Mouse (Mus musculus): ENCODE measurements around the gene Sae1. TPM values are rescaled to one million over a fixed set of nuclear protein-coding genes. Genes with fewer than 3 reads are reported as not detected.

Gene Sae1
- polyA plus RNA-seq, 1 experiment from 2014 or later, result 290 TPM

DNA sequence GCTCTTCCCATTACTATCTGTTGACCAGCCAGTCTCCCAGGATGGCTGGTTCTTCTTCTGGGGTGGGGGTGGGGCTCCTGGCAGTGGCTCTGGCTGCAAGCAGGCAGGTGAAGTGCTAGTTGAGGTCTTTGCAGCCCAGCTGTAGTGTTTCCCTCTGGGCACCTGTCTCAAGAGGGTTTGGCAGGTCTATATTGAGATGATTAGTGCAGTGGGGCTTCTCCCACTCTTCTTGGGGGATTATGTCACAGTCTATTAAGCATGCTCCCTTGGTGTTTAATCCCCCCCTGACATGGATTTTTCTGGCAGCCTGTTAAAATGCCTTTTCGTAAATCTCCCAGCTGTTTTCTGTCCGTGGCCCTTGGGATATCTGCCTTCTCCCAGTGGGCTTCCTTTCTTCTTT lies 25.3 kb upstream of the Sae1 start:
- H3K4me2 ChIP-seq (replicated peaks), result no peak overlapping the region
- WGBS, result 48% methylated on average over 2 of the region's 2 CpGs
- H3K27me3 ChIP-seq, result no peaks in the 10 kb centered on the region
- H3K27ac ChIP-seq (replicated peaks), result no peak overlapping the region
- H3K4me1 ChIP-seq, result peaks cover 11% of the 10 kb centered on the region; the same call in 1 of the 2 replicates
- H3K9me3 ChIP-seq, result no peaks in the 10 kb centered on the region
- no peak for ATAC-seq (replicated peaks)
- H3K36me3 ChIP-seq, result peaks cover 16% of the 10 kb centered on the region
- H3K9ac ChIP-seq (replicated peaks), result no peak overlapping the region
- no peak overlapping the region for H3K4me3 ChIP-seq

DNA sequence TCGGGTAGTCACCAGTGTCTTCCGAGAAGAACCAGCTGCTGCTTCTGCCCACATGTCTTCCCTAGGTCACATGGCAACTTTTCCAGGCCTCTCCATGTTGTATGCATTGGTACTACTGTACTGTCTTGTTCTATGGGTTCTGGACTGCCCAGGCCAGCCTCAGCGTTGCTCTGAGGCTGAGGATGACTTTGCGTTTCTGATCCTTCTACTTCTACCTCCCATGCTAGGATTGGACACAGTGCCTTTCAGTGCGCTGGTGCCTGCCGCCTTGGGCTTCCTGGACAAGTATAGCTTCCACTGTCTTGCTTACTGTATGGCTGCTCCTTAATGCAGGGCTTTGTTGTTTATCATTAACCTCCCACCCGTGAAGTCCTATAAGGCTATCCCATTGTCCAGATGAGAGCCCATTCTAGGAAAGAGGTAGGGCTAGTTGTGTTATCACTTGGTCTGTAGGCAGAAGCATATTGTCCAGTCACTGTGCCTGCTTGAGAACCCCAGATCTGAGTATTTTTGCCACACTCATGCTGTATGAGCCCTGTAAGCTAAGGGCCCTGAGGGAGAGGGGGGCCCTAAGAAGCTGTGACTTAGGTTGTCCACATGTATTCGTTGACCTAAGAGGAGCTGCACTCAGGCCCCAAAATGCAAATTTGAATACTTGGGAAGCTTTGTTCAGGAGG lies 24.8 kb upstream of the Sae1 start:
- WGBS, result 83% methylated on average over 8 of the region's 8 CpGs
- H3K9me3 ChIP-seq, result no peaks in the 10 kb centered on the region
- H3K9ac ChIP-seq (replicated peaks), result no peak overlapping the region
- no peak overlapping the region for H3K4me3 ChIP-seq
- no peak for ATAC-seq (replicated peaks)
- no peaks in the 10 kb centered on the region for H3K27me3 ChIP-seq
- no peak overlapping the region for H3K27ac ChIP-seq (replicated peaks)
- H3K4me2 ChIP-seq (replicated peaks), result no peak overlapping the region
- peaks cover 10% of the 10 kb centered on the region for H3K36me3 ChIP-seq
- H3K4me1 ChIP-seq, result peaks cover 11% of the 10 kb centered on the region; the same call in 1 of the 2 replicates

DNA sequence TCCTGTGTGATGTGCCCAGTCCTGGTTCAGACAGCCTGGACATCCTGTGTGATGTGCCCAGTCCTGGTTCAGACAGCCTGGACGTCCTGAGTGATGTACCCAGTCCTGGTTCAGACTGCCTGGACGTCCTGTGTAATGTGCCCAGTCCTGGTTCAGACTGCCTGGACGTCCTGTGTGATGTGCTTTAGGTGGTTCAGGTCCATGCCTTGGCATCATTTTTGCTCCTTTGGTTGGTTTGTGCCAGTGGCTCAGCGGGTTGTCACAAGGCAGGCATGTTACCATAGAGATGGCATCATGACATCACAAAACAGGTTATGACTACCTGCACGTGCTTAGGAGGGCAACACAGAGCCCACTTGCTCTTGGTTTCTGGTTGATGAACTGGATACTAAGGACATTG lies 23.5 kb upstream of the Sae1 start:
- Histone ChIP-seq H3K27ac (replicated peaks) (no peak overlapping the region), H3K27me3 (no peaks in the 10 kb centered on the region), H3K36me3 (no peaks in the 10 kb centered on the region), H3K4me3 (no peak overlapping the region), H3K9me3 (no peaks in the 10 kb centered on the region), H3K4me2 (replicated peaks) (no peak overlapping the region), H3K4me1 (peaks cover 15% of the 10 kb centered on the region), H3K9ac (replicated peaks) (no peak overlapping the region)
- WGBS, result 90% methylated on average over 5 of the region's 5 CpGs
- no peak for ATAC-seq (replicated peaks)

DNA sequence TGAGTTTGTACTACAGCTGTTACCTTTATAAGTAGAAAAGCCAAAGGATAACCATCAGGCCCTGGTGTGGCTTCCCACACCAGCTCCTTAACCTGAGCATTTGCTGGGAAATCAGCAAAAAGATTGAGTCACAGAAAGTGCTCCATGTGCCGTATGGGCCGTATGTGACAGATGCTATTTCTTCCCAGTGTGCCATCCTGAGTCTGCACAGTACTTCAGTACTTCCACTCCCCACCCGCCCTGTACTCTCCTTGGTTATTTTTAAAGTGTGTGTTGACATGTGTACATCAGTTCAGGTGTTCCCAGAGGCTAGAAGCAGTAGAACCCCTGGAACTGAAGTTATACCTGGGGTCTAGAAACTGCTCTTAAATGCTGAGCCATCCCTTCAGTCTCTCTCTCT lies 19.4 kb upstream of the Sae1 start:
- no peak overlapping the region for H3K4me3 ChIP-seq
- no peaks in the 10 kb centered on the region for H3K9me3 ChIP-seq
- WGBS, result 84% methylated on average over 3 of the region's 3 CpGs
- H3K27ac ChIP-seq (replicated peaks), result no peak overlapping the region
- H3K36me3 ChIP-seq, result no peaks in the 10 kb centered on the region
- H3K4me2 ChIP-seq (replicated peaks), result no peak overlapping the region
- no peaks in the 10 kb centered on the region for H3K27me3 ChIP-seq
- peaks cover 33% of the 10 kb centered on the region for H3K4me1 ChIP-seq
- no peak for ATAC-seq (replicated peaks)
- H3K9ac ChIP-seq (replicated peaks), result no peak overlapping the region

DNA sequence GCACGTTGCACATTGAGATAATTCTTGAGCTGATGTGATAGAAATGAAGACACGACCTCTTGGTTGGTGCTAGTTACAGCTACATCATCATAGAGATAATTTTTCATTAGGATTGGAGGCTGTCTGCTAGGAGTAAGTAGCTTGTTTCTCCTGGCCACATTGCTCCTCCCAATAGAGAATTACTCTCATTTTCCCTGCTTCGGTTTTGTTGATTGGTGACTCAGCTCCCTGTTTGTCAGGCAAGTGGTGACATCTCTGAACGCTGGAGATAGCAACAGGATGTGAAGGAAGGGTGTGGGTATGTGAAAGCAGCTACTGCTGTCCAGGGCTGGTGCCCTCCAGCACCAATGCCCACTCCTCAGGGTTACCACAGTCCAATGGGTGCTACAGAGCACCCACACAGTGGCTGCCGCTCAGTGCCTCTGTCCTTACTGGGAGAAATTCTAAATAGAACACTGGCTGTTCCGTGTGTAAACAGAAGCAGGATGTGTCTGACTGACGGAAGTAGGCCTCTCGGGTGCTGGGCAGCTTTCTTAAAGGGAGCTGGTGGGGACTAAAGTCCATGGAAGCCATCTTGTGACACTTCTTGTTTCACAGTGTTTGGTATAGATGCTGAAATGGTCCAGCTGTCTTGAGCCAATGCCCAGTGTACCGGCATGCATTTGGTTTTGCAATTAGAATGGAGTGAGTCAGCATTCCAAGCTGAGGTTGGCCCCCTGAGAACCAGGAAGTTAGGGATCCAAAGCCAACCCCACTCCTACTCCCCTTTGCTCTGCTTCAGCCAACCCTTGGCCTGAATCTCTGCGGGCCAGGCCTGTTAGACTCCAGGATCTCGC lies 18.1 kb upstream of the Sae1 start:
- H3K9ac ChIP-seq (replicated peaks), result peak overlapping the region; percentile 26; the same call in 1 of the 2 replicates
- peak overlapping the region; percentile 46 for H3K27ac ChIP-seq (replicated peaks)
- peaks cover 32% of the 10 kb centered on the region for H3K4me1 ChIP-seq
- H3K9me3 ChIP-seq, result no peaks in the 10 kb centered on the region
- H3K4me2 ChIP-seq (replicated peaks), result peak overlapping the region; percentile 29
- no peaks in the 10 kb centered on the region for H3K36me3 ChIP-seq
- no peak overlapping the region for H3K4me3 ChIP-seq
- no peak for ATAC-seq (replicated peaks)
- 70% methylated on average over 11 of the region's 11 CpGs for WGBS
- H3K27me3 ChIP-seq, result no peaks in the 10 kb centered on the region

DNA sequence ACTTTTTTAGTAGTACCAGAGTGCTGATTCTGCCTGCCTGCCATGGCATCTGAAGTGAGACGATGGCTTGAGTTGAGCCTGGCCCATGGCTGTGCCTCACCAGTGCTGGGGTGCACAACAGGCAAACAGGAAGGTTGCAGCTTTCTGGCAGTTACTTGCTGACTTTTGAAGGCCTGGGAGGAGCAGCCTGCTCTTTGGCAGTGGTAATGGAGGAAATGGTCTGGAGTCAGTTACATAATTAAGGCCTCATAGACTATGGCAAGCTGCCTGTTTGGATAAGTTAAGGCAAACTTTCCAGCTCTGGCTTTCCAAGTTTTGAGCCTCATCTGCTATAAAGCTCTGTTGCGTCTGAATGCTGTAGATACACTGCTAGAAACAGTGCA lies 17.5 kb upstream of the Sae1 start:
- ATAC-seq (replicated peaks), result no peak
- H3K4me2 ChIP-seq (replicated peaks), result peak overlapping the region; percentile 29
- H3K4me1 ChIP-seq, result peaks cover 32% of the 10 kb centered on the region
- H3K9me3 ChIP-seq, result no peaks in the 10 kb centered on the region
- H3K36me3 ChIP-seq, result no peaks in the 10 kb centered on the region
- peak overlapping the region; percentile 16; the same call in 1 of the 2 replicates for H3K9ac ChIP-seq (replicated peaks)
- WGBS, result 74% methylated on average over 2 of the region's 2 CpGs
- H3K27me3 ChIP-seq, result no peaks in the 10 kb centered on the region
- peak overlapping the region; percentile 46 for H3K27ac ChIP-seq (replicated peaks)
- no peak overlapping the region; the same call in 1 of the 2 replicates for H3K4me3 ChIP-seq

DNA sequence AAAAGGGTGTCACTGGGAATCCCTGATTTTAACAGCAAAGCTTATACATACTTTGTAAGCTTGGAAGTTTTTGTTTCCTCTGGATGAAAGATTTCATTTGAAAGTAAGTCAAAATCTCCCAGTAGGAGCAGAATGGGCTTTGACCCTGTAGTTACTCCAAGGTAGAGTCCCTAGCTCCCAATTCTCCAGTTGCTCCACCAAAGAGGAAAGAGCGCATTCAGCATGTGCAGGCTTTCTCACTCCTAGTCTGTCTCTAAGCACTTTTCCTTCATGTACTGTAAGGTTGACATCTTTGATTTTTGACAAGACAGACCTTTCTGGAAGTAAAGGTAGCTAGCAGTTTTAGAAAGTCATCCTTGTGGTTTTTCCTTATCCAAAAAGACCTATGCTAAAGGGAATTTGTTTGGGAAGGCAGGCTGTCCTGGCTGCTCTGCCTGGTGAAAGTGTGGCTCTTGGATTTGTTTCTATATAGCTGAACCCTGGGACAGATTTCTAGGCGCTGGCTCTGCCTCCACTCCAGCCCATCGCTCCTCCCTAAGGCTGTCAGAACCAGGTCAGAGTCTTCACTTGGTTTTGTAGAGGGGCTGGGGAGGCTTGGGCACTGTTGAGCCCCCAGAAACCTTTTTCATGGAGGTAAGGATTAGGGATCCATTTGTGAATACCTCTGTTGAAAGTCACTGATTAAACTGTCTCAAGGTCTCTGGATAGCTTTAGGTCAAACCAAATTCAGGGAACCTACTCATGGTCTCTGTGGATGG lies 16.9 kb upstream of the Sae1 start:
- WGBS, result 85% methylated on average over 3 of the region's 3 CpGs
- no peaks in the 10 kb centered on the region for H3K36me3 ChIP-seq
- H3K4me1 ChIP-seq, result peaks cover 32% of the 10 kb centered on the region
- H3K27me3 ChIP-seq, result no peaks in the 10 kb centered on the region
- peak overlapping the region; percentile 46 for H3K27ac ChIP-seq (replicated peaks)
- H3K9me3 ChIP-seq, result no peaks in the 10 kb centered on the region
- H3K9ac ChIP-seq (replicated peaks), result peak overlapping the region; percentile 16; the same call in 1 of the 2 replicates
- peak overlapping the region; percentile 29 for H3K4me2 ChIP-seq (replicated peaks)
- ATAC-seq (replicated peaks), result no peak
- H3K4me3 ChIP-seq, result no peak overlapping the region

DNA sequence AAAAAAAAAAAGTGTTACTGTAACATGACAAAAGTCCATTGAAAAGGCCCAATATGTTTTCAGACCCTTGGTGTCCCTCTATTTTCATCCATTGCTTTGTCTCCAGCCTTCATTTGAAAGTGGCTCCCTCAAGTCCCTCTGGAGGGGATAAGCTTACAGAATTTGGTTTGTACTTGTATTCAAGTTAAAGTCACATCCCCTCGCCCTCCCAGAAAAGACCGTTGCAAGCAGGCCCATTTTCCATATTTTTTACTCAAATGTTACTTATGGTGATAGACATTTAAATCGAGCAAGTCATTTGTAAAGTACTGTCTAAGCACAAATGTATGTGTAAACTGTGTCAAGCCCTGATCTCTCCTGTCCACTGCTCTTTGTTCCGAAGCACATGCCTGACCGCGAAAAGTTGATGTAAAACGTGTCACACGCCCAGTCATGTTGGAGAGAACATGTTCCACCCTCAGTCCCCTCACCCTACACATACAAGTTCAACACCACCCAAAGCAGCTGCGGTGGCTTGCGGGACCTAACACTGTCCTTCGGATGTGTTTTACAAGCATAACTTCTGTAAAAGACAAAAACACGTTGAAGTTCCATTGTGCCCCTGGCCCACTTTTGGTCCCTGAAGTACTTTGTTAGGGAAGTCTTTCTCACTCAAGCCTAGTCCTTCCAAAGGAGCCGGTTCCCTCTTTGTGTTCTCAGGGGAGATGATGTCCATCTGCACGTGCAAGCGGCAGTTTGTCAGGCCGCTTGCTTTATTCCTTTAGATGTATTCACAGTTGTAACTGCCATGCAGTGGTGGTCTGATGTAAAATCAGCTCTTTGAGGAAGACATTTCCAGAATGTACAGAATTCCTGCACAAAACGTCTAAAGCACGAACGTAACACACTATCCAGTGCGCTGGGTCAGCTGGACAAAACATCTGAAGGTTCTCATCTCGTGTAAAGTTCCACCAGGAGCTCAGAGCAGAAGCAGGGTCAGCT lies 15.7 kb upstream of the Sae1 start:
- Histone ChIP-seq H3K4me3 (peak overlapping the region; percentile 78), H3K27me3 (no peaks in the 10 kb centered on the region), H3K9ac (replicated peaks) (peak overlapping the region; percentile 100), H3K4me1 (peaks cover 40% of the 10 kb centered on the region), H3K9me3 (no peaks in the 10 kb centered on the region), H3K36me3 (no peaks in the 10 kb centered on the region), H3K27ac (replicated peaks) (peak overlapping the region; percentile 100), H3K4me2 (replicated peaks) (peak overlapping the region; percentile 80)
- 21% methylated on average over 21 of the region's 21 CpGs for WGBS
- ATAC-seq (replicated peaks), result no peak

DNA sequence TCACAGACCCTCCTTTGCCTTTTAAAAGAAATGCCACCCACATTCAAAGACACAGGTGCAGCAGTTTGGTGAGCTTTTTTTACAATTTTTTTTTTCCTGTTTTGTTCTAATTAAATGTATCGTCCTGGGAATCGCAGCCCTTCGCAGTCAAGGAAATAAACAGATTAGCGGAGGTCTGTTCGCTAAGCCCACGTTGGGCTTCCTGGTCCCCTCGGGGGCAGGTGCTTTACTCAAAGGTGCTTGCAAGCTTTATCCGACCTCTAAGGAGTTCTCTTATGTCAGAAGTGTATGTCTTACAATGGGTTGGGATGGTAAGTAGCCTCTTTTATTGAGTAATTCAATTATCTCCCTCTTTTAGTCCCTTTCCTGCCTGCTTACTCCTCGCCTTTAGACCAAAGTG lies 14.8 kb upstream of the Sae1 start:
- Histone ChIP-seq H3K27ac (replicated peaks) (peak overlapping the region; percentile 100), H3K9ac (replicated peaks) (peak overlapping the region; percentile 100), H3K4me2 (replicated peaks) (peak overlapping the region; percentile 80), H3K36me3 (no peaks in the 10 kb centered on the region), H3K4me3 (peak overlapping the region; percentile 78), H3K4me1 (peaks cover 40% of the 10 kb centered on the region), H3K9me3 (no peaks in the 10 kb centered on the region), H3K27me3 (no peaks in the 10 kb centered on the region)
- no peak for ATAC-seq (replicated peaks)
- under 1% methylated on average over 9 of the region's 9 CpGs for WGBS

DNA sequence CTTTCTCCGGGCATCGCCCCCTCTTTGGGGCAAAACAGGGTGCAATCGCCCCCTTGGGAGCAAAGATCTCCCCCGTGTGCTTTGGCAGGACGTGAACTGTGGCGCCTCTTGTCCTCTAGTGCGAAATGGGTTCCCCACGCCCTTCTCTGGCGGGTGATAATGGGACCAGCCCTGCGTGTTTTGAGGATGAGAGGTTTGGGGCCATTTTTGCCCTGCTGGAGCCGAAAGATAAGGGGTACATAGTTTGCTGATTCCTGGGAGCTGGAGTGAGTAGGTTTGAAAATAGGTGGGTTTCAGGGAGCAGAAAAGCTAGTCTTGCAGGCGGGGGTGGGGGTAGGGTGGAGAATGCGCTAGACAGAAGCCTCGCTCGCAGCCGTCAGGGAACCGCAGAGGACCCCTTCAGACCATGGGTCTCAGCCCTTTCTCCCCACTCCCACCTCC lies 14.4 kb upstream of the Sae1 start:
- ATAC-seq (replicated peaks), result no peak
- Histone ChIP-seq H3K9me3 (no peaks in the 10 kb centered on the region), H3K27ac (replicated peaks) (peak overlapping the region; percentile 100), H3K36me3 (no peaks in the 10 kb centered on the region), H3K4me2 (replicated peaks) (peak overlapping the region; percentile 80), H3K4me1 (peaks cover 40% of the 10 kb centered on the region), H3K27me3 (no peaks in the 10 kb centered on the region), H3K4me3 (peak overlapping the region; percentile 78), H3K9ac (replicated peaks) (peak overlapping the region; percentile 100)
- 1% methylated on average over 17 of the region's 17 CpGs for WGBS

Data from forebrain, embryonic 15.5 days (tissue).